Mouse (Mus musculus): ENCODE measurements around the gene Ccdc28a. TPM values are rescaled to one million over a fixed set of nuclear protein-coding genes. Genes with fewer than 3 reads are reported as not detected.

Ccdc28a gene
- polyA plus RNA-seq, 1 experiment from 2014 or later: 7.6 TPM

DNA sequence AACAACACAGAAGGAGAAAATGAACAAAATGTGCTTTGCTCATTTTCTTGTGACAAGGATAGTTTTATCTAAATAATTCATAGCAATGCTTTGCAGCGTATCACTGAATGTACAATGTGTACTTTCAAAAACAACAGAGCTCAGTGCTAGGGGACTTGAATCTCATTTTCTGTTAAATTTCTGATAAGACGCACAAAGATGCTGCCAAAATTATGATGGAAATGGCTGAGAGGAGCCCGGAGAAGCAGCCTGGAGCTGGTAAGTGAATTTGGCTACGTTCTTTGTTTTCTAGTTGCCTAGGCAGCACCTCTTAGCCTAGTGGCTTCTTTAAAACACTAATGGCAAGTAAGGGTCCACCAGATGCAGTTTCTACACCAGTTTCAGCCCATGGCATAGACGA lies 52.6 kb downstream of the Ccdc28a start:
- no peak for ATAC-seq (ENCODE audit: low read depth)
- H3K9ac ChIP-seq (ENCODE audit: low read depth, low read length): no peak overlapping the region
- H3K36me3 ChIP-seq (ENCODE audit: control insufficient read depth, insufficient read depth): no peaks in the 10 kb centered on the region
- no peaks in the 10 kb centered on the region for H3K4me1 ChIP-seq (ENCODE audit: control insufficient read depth, low read depth, low read length)
- no peak overlapping the region for H3K4me3 ChIP-seq (ENCODE audit: low read depth, low read length)
- WGBS (ENCODE audit: insufficient replicate concordance): 59% methylated on average over 5 of the region's 5 CpGs
- H3K27ac ChIP-seq (ENCODE audit: low read length): no peak overlapping the region
- no peaks in the 10 kb centered on the region for H3K9me3 ChIP-seq (replicated peaks; ENCODE audit: control insufficient read depth, low read length)
- H3K4me2 ChIP-seq (ENCODE audit: low read depth, low read length): no peak overlapping the region
- no peaks in the 10 kb centered on the region for H3K27me3 ChIP-seq (ENCODE audit: control insufficient read depth, insufficient read depth, low read depth, low read length)

DNA sequence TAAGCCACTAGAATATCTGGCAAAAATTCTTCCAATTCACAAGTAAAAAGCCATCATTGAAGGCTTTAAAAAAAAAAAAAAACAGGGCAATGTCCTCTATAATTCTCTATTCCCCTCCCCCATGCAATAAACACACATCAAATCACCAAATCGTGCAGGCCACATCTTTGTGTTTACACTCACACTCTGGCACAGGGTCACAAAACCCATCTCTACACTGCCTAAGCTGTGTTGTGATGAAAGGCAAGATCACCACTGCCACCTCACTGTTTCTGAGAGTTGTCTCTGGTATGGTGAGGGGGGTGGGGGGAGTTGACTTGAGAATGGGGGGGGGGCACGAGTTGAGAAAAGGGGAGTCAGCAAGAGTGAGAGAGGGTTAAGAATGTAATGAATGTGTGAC lies 57.5 kb downstream of the Ccdc28a start:
- H3K4me2 ChIP-seq (ENCODE audit: low read depth, low read length): no peak overlapping the region
- H3K9me3 ChIP-seq (replicated peaks; ENCODE audit: control insufficient read depth, low read length): no peaks in the 10 kb centered on the region
- 31% methylated on average over 2 of the region's 2 CpGs for WGBS (ENCODE audit: insufficient replicate concordance)
- H3K9ac ChIP-seq (ENCODE audit: low read depth, low read length): no peak overlapping the region
- no peak for ATAC-seq (ENCODE audit: low read depth)
- no peaks in the 10 kb centered on the region for H3K36me3 ChIP-seq (ENCODE audit: control insufficient read depth, insufficient read depth)
- no peaks in the 10 kb centered on the region for H3K27me3 ChIP-seq (ENCODE audit: control insufficient read depth, insufficient read depth, low read depth, low read length)
- no peak overlapping the region for H3K4me3 ChIP-seq (ENCODE audit: low read depth, low read length)
- H3K27ac ChIP-seq (ENCODE audit: low read length): no peak overlapping the region
- H3K4me1 ChIP-seq (ENCODE audit: control insufficient read depth, low read depth, low read length): no peaks in the 10 kb centered on the region

DNA sequence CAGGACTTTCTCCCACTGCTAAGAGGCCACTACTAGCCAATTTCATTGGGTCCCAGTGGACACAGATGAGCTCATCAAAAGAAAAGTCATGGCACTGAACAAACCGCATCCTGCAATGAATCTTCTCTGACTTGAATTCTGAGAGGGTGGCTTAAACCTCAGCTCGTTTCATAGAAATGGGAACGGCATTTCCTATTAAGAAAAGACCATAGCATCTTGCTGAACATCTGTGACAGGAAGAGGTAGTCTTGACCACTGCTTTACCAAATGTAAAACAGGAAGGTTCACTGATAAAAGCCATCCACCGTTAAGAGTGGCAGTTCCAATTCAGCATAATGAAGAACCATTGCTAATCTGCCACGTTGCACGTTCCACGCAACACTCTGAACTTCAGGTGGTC lies 58.1 kb downstream of the Ccdc28a start:
- no peak for ATAC-seq (ENCODE audit: low read depth)
- Histone ChIP-seq H3K4me2 (ENCODE audit: low read depth, low read length) (no peak overlapping the region), H3K9ac (ENCODE audit: low read depth, low read length) (no peak overlapping the region), H3K4me1 (ENCODE audit: control insufficient read depth, low read depth, low read length) (no peaks in the 10 kb centered on the region), H3K27ac (ENCODE audit: low read length) (no peak overlapping the region), H3K4me3 (ENCODE audit: low read depth, low read length) (no peak overlapping the region), H3K27me3 (ENCODE audit: control insufficient read depth, insufficient read depth, low read depth, low read length) (no peaks in the 10 kb centered on the region), H3K36me3 (ENCODE audit: control insufficient read depth, insufficient read depth) (no peaks in the 10 kb centered on the region), H3K9me3 (replicated peaks; ENCODE audit: control insufficient read depth, low read length) (no peaks in the 10 kb centered on the region)
- WGBS (ENCODE audit: insufficient replicate concordance): 27% methylated on average over 7 of the region's 7 CpGs

DNA sequence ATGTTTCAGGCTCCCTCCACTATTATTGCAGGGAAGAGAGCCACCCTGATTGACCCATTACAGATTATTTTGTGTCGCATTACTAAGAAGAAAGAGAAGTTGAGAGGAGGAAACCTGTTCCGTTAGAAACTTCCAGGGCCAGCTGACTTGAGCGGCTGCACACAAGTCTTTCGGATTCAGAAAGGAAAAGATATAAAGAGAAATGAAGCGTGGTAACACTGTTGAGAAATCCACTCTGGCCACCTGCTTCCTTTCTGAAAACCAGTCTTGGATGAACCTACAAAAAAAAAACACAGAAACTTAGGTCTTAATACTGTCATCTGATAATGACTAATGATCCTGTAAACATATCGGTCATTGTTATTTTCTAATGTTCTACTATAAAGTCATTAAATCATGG lies 59.7 kb downstream of the Ccdc28a start:
- Histone ChIP-seq H3K4me2 (ENCODE audit: low read depth, low read length) (no peak overlapping the region), H3K27me3 (ENCODE audit: control insufficient read depth, insufficient read depth, low read depth, low read length) (no peaks in the 10 kb centered on the region), H3K36me3 (ENCODE audit: control insufficient read depth, insufficient read depth) (no peaks in the 10 kb centered on the region), H3K9me3 (replicated peaks; ENCODE audit: control insufficient read depth, low read length) (no peaks in the 10 kb centered on the region), H3K9ac (ENCODE audit: low read depth, low read length) (no peak overlapping the region), H3K4me1 (ENCODE audit: control insufficient read depth, low read depth, low read length) (no peaks in the 10 kb centered on the region), H3K4me3 (ENCODE audit: low read depth, low read length) (no peak overlapping the region), H3K27ac (ENCODE audit: low read length) (no peak overlapping the region)
- no peak for ATAC-seq (ENCODE audit: low read depth)
- 47% methylated on average over 6 of the region's 6 CpGs for WGBS (ENCODE audit: insufficient replicate concordance)

Other genes starting within 250 kb of the Ccdc28a start
- gene Abracl, start 211.7 kb downstream of the Ccdc28a start, polyA plus RNA-seq (2015; fragmentation: Nextera tagmentation; extraction: Ambion mirVana): 35.1 and 42.4 TPM in 2 replicates
- 2.7 and 3.0 TPM in 2 replicates for gene Reps1, start 179.1 kb downstream of the Ccdc28a start, polyA plus RNA-seq (2015; fragmentation: Nextera tagmentation; extraction: Ambion mirVana)
- not detected in 2 replicates for gene Ect2l, start 24.1 kb downstream of the Ccdc28a start, polyA plus RNA-seq (2015; fragmentation: Nextera tagmentation; extraction: Ambion mirVana)
- gene Nhsl1, start 84.0 kb upstream of the Ccdc28a start, polyA plus RNA-seq (2015; fragmentation: Nextera tagmentation; extraction: Ambion mirVana): 0.58 and 0.78 TPM in 2 replicates

Measured in liver, embryonic 16.5 days (tissue).